Mouse (Mus musculus) liver, embryonic 14.5 days (tissue): ENCODE measurements around the gene Abcg1.
A peak's percentile ranks its signal among the peaks of the same experiment; 100 is the strongest.

Experiments used
- CTCF ChIP-seq: IDR thresholded peaks from 2 replicates; pipeline ENCODE4 v1.5.1; 2016; ENCODE audit warnings: antibody characterized with exemption, low read depth, control low read depth
- EP300 ChIP-seq: IDR thresholded peaks from 2 replicates; pipeline ENCODE4 v1.6.1; 2016; ENCODE audit warnings: antibody characterized with exemption, low read depth

DNA sequence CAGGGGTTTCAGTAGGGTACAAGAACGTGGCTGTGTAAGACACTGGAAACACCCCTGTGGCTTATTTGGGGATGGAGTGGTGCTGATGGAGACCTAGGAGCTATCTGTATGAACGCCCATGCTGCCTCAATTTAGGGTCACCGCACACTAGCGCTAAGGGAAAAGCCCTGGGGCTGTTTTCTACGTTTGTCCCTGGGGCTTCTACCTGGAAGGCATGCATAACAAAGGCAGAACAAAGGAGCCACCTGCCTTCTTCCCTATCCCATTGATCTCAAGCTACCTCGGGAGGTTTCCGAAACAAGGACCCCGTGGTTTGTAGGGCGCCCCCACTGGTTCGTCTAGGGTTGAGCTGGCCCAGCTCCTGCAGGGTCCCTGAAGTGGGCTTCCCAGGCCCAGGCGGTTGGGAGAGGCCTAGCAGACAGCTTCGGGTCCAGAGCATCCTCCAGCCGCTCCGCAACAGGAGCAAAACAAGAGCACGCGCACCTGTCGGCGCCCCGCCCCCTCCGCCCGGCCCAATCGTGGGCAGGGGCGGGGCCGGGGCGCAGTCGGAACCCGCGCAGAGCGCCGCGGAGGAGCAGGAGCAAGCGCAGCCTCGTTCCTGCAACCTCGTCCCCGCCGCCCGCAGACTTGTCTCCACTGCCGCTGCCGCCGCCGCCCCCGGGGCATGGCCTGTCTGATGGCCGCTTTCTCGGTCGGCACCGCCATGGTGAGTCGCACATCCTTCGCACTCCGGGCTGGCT is at the start of gene Abcg1:
- TF ChIP-seq EP300 (no peak), CTCF (peak; percentile 26)
